Mouse (Mus musculus) stomach, postnatal 0 days (tissue): ENCODE data around the gene Prpf40b.

ENCODE experiments used
- CTCF ChIP-seq: IDR thresholded peaks from 2 replicates; pipeline ENCODE4 v1.5.1; 2016; ENCODE audit warnings: antibody characterized with exemption, low read depth, mild to moderate bottlenecking, moderate library complexity
- EP300 ChIP-seq: optimal IDR thresholded peaks from 2 replicates; pipeline ENCODE3; 2016; ENCODE audit warnings: antibody characterized with exemption

GRCm38 (mm10) chr15:99355660-99356059 is 60.8 kb downstream of the Prpf40b start:
- TF ChIP-seq CTCF, result no peak
- no peak for TF ChIP-seq EP300
